Mouse (Mus musculus): ENCODE results near the gene Cnmd.

DNA sequence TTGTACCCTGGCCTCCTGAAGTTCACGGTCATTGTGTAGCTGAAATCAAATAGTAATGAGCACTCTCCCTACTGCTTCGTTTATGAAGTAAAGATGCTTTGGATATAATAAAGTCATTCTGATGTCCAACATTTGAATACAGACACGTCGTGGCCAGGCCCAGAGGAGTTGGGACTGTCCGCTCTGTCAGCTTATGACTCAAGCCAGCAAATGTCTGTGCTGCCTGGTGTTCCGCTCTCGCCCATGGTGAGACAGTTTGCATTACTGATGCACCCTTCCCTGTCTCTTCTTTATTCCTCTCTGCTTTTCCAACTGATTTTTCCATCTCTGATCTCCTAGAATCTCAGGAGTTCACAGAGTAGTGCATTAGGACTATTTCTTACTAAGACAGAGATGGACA lies 42.2 kb downstream of the Cnmd start:
- TF ChIP-seq CTCF (conservative IDR thresholded peaks at IDR 0.05; ENCODE audit: insufficient read depth, insufficient read length, low read depth, low read length): no peak
- no peak for TF ChIP-seq POLR2A (IDR thresholded peaks at IDR 0.05; ENCODE audit: low read depth, low read length)

Data from kidney, adult 2 months (tissue).